Mouse (Mus musculus) MEL (cell line): Measurements from ENCODE around the gene Rnaseh1. TPM values are rescaled to one million over a fixed set of nuclear protein-coding genes. Genes with fewer than 3 reads are reported as not detected.

ENCODE experiments used
- DNase-seq: peaks from one replicate; pipeline ENCODE4 v3.0.0; 2011; ENCODE audit warnings: low read depth, low spot score
- H3K27ac ChIP-seq: 2 replicates; pipeline ENCODE4 v1.5.1; 2012; ENCODE audit warnings: low read depth, mild to moderate bottlenecking, control low read depth, low read length, moderate library complexity; ENCODE audit not compliant: control insufficient read depth
- H3K27me3 ChIP-seq, 2 experiments: fragments of 150-350 bp in 1 of 2; sonication (generic) in 1 of 2; 2 replicates each; pipeline ENCODE4 v1.6.1; 2012; ENCODE audit warnings: low read length in 2 of 2, mild to moderate bottlenecking in 2 of 2, improper control_type of control experiment in 1 of 2, moderate library complexity in 1 of 2; ENCODE audit not compliant: insufficient read depth in 2 of 2, control insufficient read depth in 1 of 2
- H3K36me3 ChIP-seq, 2 experiments: 2 replicates each; pipeline ENCODE4 v1.6.1; 2012 to 2014; ENCODE audit warnings: low read length in 2 of 2, improper control_type of control experiment in 1 of 2, inconsistent platforms in 1 of 2, mild to moderate bottlenecking in 1 of 2; ENCODE audit not compliant: insufficient read depth in 2 of 2, control insufficient read depth in 1 of 2
- H3K4me1 ChIP-seq, 2 experiments: fragments of 150-350 bp in 1 of 2; sonication (generic) in 1 of 2; 2 replicates each; pipeline ENCODE4 v1.6.1; 2012; ENCODE audit warnings: low read length in 2 of 2, improper control_type of control experiment in 1 of 2, mild to moderate bottlenecking in 1 of 2; ENCODE audit not compliant: insufficient read depth in 2 of 2, control insufficient read depth in 1 of 2
- H3K4me3 ChIP-seq, 2 experiments: fragments of 150-350 bp in 1 of 2; sonication (generic) in 1 of 2; 2 replicates each; pipeline ENCODE4 v1.5.1; 2012; ENCODE audit warnings: low read depth in 2 of 2, low read length in 2 of 2, mild to moderate bottlenecking in 2 of 2, moderate library complexity in 2 of 2, control low read depth in 1 of 2, improper control_type of control experiment in 1 of 2; ENCODE audit not compliant: control insufficient read depth in 1 of 2, insufficient read depth in 1 of 2
- H3K79me2 ChIP-seq: 2 replicates; pipeline ENCODE4 v1.6.1; 2012; ENCODE audit warnings: mild to moderate bottlenecking, low read length, moderate library complexity; ENCODE audit not compliant: control insufficient read depth, poor library complexity, insufficient read depth
- H3K9ac ChIP-seq: 2 replicates; pipeline ENCODE4 v1.6.1; 2012; ENCODE audit warnings: low read depth, mild to moderate bottlenecking, control low read depth, low read length, moderate library complexity; ENCODE audit not compliant: control insufficient read depth, poor library complexity, severe bottlenecking
- H3K9me3 ChIP-seq: fragments of 150-350 bp; sonication (generic); replicated peaks from 2 replicates; pipeline ENCODE4 v1.6.1; 2012; ENCODE audit warnings: mild to moderate bottlenecking, low read length, improper control_type of control experiment, moderate library complexity; ENCODE audit not compliant: insufficient read depth
- BHLHE40 ChIP-seq: IDR thresholded peaks from 2 replicates; pipeline ENCODE4 v1.6.1; 2012; ENCODE audit warnings: low read depth, mild to moderate bottlenecking, inconsistent platforms, low read length, improper control_type of control experiment, borderline replicate concordance
- E2F4 ChIP-seq: IDR thresholded peaks from 2 replicates; pipeline ENCODE4 v1.6.1; 2011; ENCODE audit warnings: low read depth, low read length, improper control_type of control experiment, borderline replicate concordance
- EP300 ChIP-seq, 2 experiments: IDR thresholded peaks; 2 replicates each; pipeline ENCODE4 v1.6.1; 2011; ENCODE audit warnings: improper control_type of control experiment in 2 of 2, low read length in 2 of 2, low read depth in 1 of 2, mild to moderate bottlenecking in 1 of 2
- GABPA ChIP-seq: IDR thresholded peaks from 2 replicates; pipeline ENCODE4 v1.6.1; 2012; ENCODE audit warnings: low read depth, mild to moderate bottlenecking, inconsistent platforms, low read length, improper control_type of control experiment, moderate library complexity
- KAT2A ChIP-seq: conservative IDR thresholded peaks from 2 replicates; pipeline ENCODE4 v1.6.1; 2012; ENCODE audit warnings: low read depth, low read length, improper control_type of control experiment, inconsistent platforms
- MAFK ChIP-seq: IDR thresholded peaks from 2 replicates; pipeline ENCODE4 v1.6.1; 2011; ENCODE audit warnings: low read depth, mild to moderate bottlenecking, low read length, improper control_type of control experiment, borderline replicate concordance
- MAZ ChIP-seq: IDR thresholded peaks from 2 replicates; pipeline ENCODE4 v1.6.1; 2012; ENCODE audit warnings: low read depth, mild to moderate bottlenecking, inconsistent platforms, low read length, improper control_type of control experiment
- MEF2A ChIP-seq: IDR thresholded peaks from 2 replicates; pipeline ENCODE4 v1.6.1; 2014; ENCODE audit warnings: low read depth, mild to moderate bottlenecking, inconsistent platforms, low read length, improper control_type of control experiment; ENCODE audit not compliant: poor library complexity, insufficient replicate concordance, severe bottlenecking; ENCODE audit errors: extremely low read depth
- MYB ChIP-seq: IDR thresholded peaks from 2 replicates; pipeline ENCODE4 v1.6.1; 2011; ENCODE audit warnings: mild to moderate bottlenecking, low read depth, low read length, improper control_type of control experiment
- MYC ChIP-seq: IDR thresholded peaks from 2 replicates; pipeline ENCODE4 v1.6.1; 2011; ENCODE audit warnings: low read depth, mild to moderate bottlenecking, low read length, improper control_type of control experiment, moderate library complexity
- NELFE ChIP-seq: IDR thresholded peaks from 2 replicates; pipeline ENCODE4 v1.6.1; 2011; ENCODE audit warnings: low read depth, low read length, improper control_type of control experiment
- NRF1 ChIP-seq: IDR thresholded peaks from 2 replicates; pipeline ENCODE4 v1.6.1; 2014; ENCODE audit warnings: low read depth, mild to moderate bottlenecking, inconsistent platforms, low read length, improper control_type of control experiment, moderate library complexity; ENCODE audit not compliant: poor library complexity, insufficient read depth, severe bottlenecking
- POLR2A ChIP-seq, 2 experiments: IDR thresholded peaks; 2 replicates each; pipeline ENCODE4 v1.6.1; 2011 to 2012; ENCODE audit warnings: low read length in 2 of 2, mild to moderate bottlenecking in 2 of 2, control low read depth in 1 of 2, improper control_type of control experiment in 1 of 2, low read depth in 1 of 2, moderate library complexity in 1 of 2; ENCODE audit not compliant: control insufficient read depth in 1 of 2, insufficient read depth in 1 of 2, poor library complexity in 1 of 2
- POLR2AphosphoS2 ChIP-seq: IDR thresholded peaks from 2 replicates; pipeline ENCODE4 v1.6.1; 2011; ENCODE audit warnings: low read length, improper control_type of control experiment
- POLR2AphosphoS5 ChIP-seq: IDR thresholded peaks from 2 replicates; pipeline ENCODE4 v1.6.1; 2012; ENCODE audit warnings: low read depth, borderline replicate concordance, mild to moderate bottlenecking, inconsistent platforms, low read length, moderate library complexity, mixed read lengths
- SMC3 ChIP-seq: IDR thresholded peaks from 2 replicates; pipeline ENCODE4 v1.6.1; 2011; ENCODE audit warnings: low read depth, low read length, improper control_type of control experiment
- TAL1 ChIP-seq: IDR thresholded peaks from 2 replicates; pipeline ENCODE4 v1.6.1; 2012; ENCODE audit warnings: mild to moderate bottlenecking, inconsistent platforms, low read length, moderate library complexity, mixed read lengths
- TCF12 ChIP-seq: IDR thresholded peaks from 2 replicates; pipeline ENCODE4 v1.6.1; 2014; ENCODE audit warnings: low read depth, mild to moderate bottlenecking, inconsistent platforms, low read length, improper control_type of control experiment, moderate library complexity
- USF1 ChIP-seq: IDR thresholded peaks from 2 replicates; pipeline ENCODE4 v1.6.1; 2014; ENCODE audit warnings: low read depth, mild to moderate bottlenecking, inconsistent platforms, low read length, improper control_type of control experiment, moderate library complexity
- USF2 ChIP-seq, 2 experiments: IDR thresholded peaks; 2 replicates each; pipeline ENCODE4 v1.6.1; 2011 to 2012; ENCODE audit warnings: improper control_type of control experiment in 2 of 2, low read length in 2 of 2, borderline replicate concordance in 1 of 2, inconsistent platforms in 1 of 2, low read depth in 1 of 2, mild to moderate bottlenecking in 1 of 2; ENCODE audit not compliant: insufficient read depth in 1 of 2
- ZC3H11A ChIP-seq: IDR thresholded peaks from 2 replicates; pipeline ENCODE4 v1.6.1; 2012; ENCODE audit warnings: low read depth, mild to moderate bottlenecking, inconsistent platforms, low read length, improper control_type of control experiment
- ZMIZ1 ChIP-seq: IDR thresholded peaks from 2 replicates; pipeline ENCODE4 v1.6.1; 2012; ENCODE audit warnings: low read depth, mild to moderate bottlenecking, inconsistent platforms, low read length, improper control_type of control experiment, moderate library complexity
- ZNF384 ChIP-seq: IDR thresholded peaks from 2 replicates; pipeline ENCODE4 v1.6.1; 2012; ENCODE audit warnings: low read depth, mild to moderate bottlenecking, inconsistent platforms, low read length, improper control_type of control experiment
- polyA plus RNA-seq, 2 experiments: library from polyadenylated mRNA; stranded (reverse) in 1 of 2; unstranded in 1 of 2; fragments of >175 nt in 1 of 2; fragments of >200 nt in 1 of 2; gene quantifications; 2 replicates each; pipeline versions ENCODE4 v1.2.1 to v1.2.4; 2012; ENCODE audit warnings: low replicate concordance in 2 of 2, low read depth in 1 of 2; ENCODE audit not compliant: insufficient read length in 2 of 2, insufficient read depth in 1 of 2, missing spikeins in 1 of 2
- total RNA-seq: library from RNA; depleted of rRNA; stranded (reverse); fragments of 300-350 nt; gene quantifications from 2 replicates; pipeline ENCODE4 v1.2.3, GENCODE M21; 2012

Gene Rnaseh1
- total and polyA plus RNA-seq, 3 experiments = 36.5 to 47.9 TPM; not detected in 1

- TF ChIP-seq MAFK (no peak), TAL1 (no peak), ZNF384 (no peak), MAZ (no peak), MYC (no peak), KAT2A (no peak), NRF1 (no peak), EP300 (IDR thresholded peaks at IDR 0.05; ENCODE audit: low read depth in 1 of 2, low read length in 2 of 2) (no peak), MYB (no peak), NELFE (no peak), POLR2AphosphoS5 (no peak), SMC3 (no peak), BHLHE40 (no peak), ZC3H11A (no peak)
- peaks cover 2 to 28% of the 10 kb centered on the region in 2 experiments; a peak in 3 of 4 replicates for H3K4me1 ChIP-seq
Measured at GRCm38 (mm10) chr12:28627092-28627491, 22.3 kb upstream of the Rnaseh1 start.

GRCm38 (mm10) chr12:28628436-28628835, 21.0 kb upstream of the Rnaseh1 start:
- no peaks in the 10 kb centered on the region for H3K27me3 ChIP-seq
- no peak overlapping the region for H3K9ac ChIP-seq
- H3K9me3 ChIP-seq = no peaks in the 10 kb centered on the region
- no peak overlapping the region for H3K4me3 ChIP-seq
- peaks cover 0 to 26% of the 10 kb centered on the region in 2 experiments; a peak in 3 of 4 replicates for H3K4me1 ChIP-seq
- H3K27ac ChIP-seq = peak overlapping the region; percentile 1; the same call in 1 of the 2 replicates
- peaks cover 24 to 37% of the 10 kb centered on the region in 2 experiments for H3K36me3 ChIP-seq
- peak; percentile 64 for DNase-seq
- H3K79me2 ChIP-seq = peaks cover 17% of the 10 kb centered on the region
- TF ChIP-seq TCF12 (no peak), USF1 (no peak), MAFK (peak; percentile 93), GABPA (peak; percentile 30; the same call in 1 of the 2 replicates), MEF2A (no peak), USF2 (IDR thresholded peaks at IDR 0.05; ENCODE audit: borderline replicate concordance in 1 of 2, insufficient read depth in 1 of 2, low read depth in 1 of 2, low read length in 2 of 2) (no peak), POLR2A (IDR thresholded peaks at IDR 0.05; ENCODE audit: control insufficient read depth in 1 of 2, insufficient read depth in 1 of 2, low read depth in 1 of 2, low read length in 2 of 2, poor library complexity in 1 of 2) (peak in 1 of 2 experiments; percentile 51; a peak in 2 of 4 replicates), EP300 (IDR thresholded peaks at IDR 0.05; ENCODE audit: low read depth in 1 of 2, low read length in 2 of 2) (no peak), POLR2AphosphoS2 (peak; percentile 18; the same call in 1 of the 2 replicates), SMC3 (0 out of 2 replicates have a peak, but pooled peaks have one; percentile 1), NELFE (no peak), ZMIZ1 (no peak), E2F4 (no peak)
- TF ChIP-seq, all 39 proteins: peak for 5

More at GRCm38 (mm10) chr12:28627092-28627491, 22.3 kb upstream of the Rnaseh1 start:
- no peak overlapping the region for H3K27ac ChIP-seq
- no peaks in the 10 kb centered on the region for H3K9me3 ChIP-seq
- H3K36me3 ChIP-seq = peaks cover 11 to 35% of the 10 kb centered on the region in 2 experiments
- H3K4me3 ChIP-seq = no peak overlapping the region
- H3K79me2 ChIP-seq = peaks cover 4% of the 10 kb centered on the region
- peak; percentile 44 for DNase-seq
- H3K27me3 ChIP-seq = no peaks in the 10 kb centered on the region
- no peak overlapping the region for H3K9ac ChIP-seq
